Mouse (Mus musculus): ENCODE results near the gene Mef2a.

DNA sequence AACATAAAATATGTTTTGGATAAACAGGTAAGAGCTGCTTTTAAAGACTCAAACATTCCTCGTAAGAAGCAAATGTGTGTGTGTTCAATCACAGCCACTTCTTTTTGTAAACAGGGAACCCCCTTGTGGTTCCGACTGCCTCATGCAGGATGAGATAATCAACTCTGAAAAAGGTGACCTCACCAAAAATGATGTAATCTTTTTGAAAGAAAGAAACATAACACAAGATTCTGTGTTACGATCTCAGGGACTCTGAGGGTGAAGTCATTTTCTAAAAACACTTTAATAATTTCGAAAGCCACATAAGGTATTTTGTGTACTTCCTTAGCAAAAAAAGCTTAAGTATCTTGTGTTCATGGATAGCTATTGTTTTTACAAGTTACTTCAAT, 128.8 kb downstream of the Mef2a start:
- TF ChIP-seq POLR2A (IDR thresholded peaks at IDR 0.05; ENCODE audit: low read depth, low read length) (no peak), CTCF (IDR thresholded peaks at IDR 0.05; ENCODE audit: extremely low read depth, insufficient read depth, insufficient read length, insufficient replicate concordance) (no peak)

Data from spleen, adult 2 months (tissue).